Mouse (Mus musculus) CH12.LX (cell line): ENCODE results near the gene Sptbn2.

Source experiments
- BHLHE40 ChIP-seq: IDR thresholded peaks from 2 replicates; pipeline ENCODE4 v1.6.1; 2011; ENCODE audit warnings: mild to moderate bottlenecking, low read depth, low read length, improper control_type of control experiment
- CTCF ChIP-seq, 2 experiments: IDR thresholded peaks in 1 of 2; conservative IDR thresholded peaks in 1 of 2; 2 replicates each; pipeline ENCODE4 v1.5.1; 2011 to 2012; ENCODE audit warnings: low read depth in 2 of 2, low read length in 2 of 2, improper control_type of control experiment in 1 of 2, inconsistent platforms in 1 of 2, mild to moderate bottlenecking in 1 of 2, moderate library complexity in 1 of 2
- ELF1 ChIP-seq: IDR thresholded peaks from 2 replicates; pipeline ENCODE4 v1.6.1; 2014; ENCODE audit warnings: low read depth, mild to moderate bottlenecking, inconsistent platforms, low read length, improper control_type of control experiment
- EP300 ChIP-seq: IDR thresholded peaks from 2 replicates; pipeline ENCODE4 v1.6.1; 2011; ENCODE audit warnings: low read length, improper control_type of control experiment
- JUND ChIP-seq: conservative IDR thresholded peaks from 2 replicates; pipeline ENCODE4 v1.6.1; 2011; ENCODE audit warnings: low read depth, low read length, improper control_type of control experiment
- MAX ChIP-seq: IDR thresholded peaks from 2 replicates; pipeline ENCODE4 v1.6.1; 2011; ENCODE audit warnings: low read length, improper control_type of control experiment
- PAX5 ChIP-seq: IDR thresholded peaks from 2 replicates; pipeline ENCODE4 v1.6.1; 2012; ENCODE audit warnings: low read length, inconsistent platforms, mixed read lengths
- POLR2A ChIP-seq: IDR thresholded peaks from 2 replicates; pipeline ENCODE4 v1.6.1; 2011; ENCODE audit warnings: low read depth, mild to moderate bottlenecking, improper control_type of control experiment, low read length
- RCOR1 ChIP-seq: conservative IDR thresholded peaks from 2 replicates; pipeline ENCODE4 v1.6.1; 2012; ENCODE audit warnings: low read depth, mild to moderate bottlenecking, inconsistent platforms, low read length, improper control_type of control experiment
- ZMIZ1 ChIP-seq: IDR thresholded peaks from 2 replicates; pipeline ENCODE4 v1.6.1; 2012; ENCODE audit warnings: low read depth, mild to moderate bottlenecking, inconsistent platforms, low read length, improper control_type of control experiment

GRCm38 (mm10) chr19:4700656-4701055 lies 10.3 kb upstream of the Sptbn2 start:
- TF ChIP-seq ELF1 = no peak
- TF ChIP-seq JUND = no peak
- TF ChIP-seq MAX = no peak
- TF ChIP-seq CTCF (conservative IDR thresholded peaks at IDR 0.05 in 1 of 2, IDR thresholded peaks at IDR 0.05 in 1 of 2; ENCODE audit: low read depth in 2 of 2, low read length in 2 of 2) = no peak
- no peak for TF ChIP-seq EP300
- TF ChIP-seq BHLHE40 = no peak
- no peak for TF ChIP-seq RCOR1
- TF ChIP-seq ZMIZ1 = no peak
- TF ChIP-seq PAX5 = no peak
- TF ChIP-seq POLR2A = no peak
